1 mouse cellular context compared by ENCODE assay signal in genomic region chr19:43697666-43698370, GRCm38 (mm10).
TF ChIP-seq lines count a peak whose summit lies in the region.

No protein-coding gene starts in this region.

TF ChIP-seq in myocyte, 11 proteins besides CTCF, POLR2A, EP300 and RAD21:
- TF ChIP-seq MYOG (IDR thresholded peaks at IDR 0.05; ENCODE audit: control insufficient read depth in 1 of 3, insufficient read depth in 1 of 3, insufficient read length in 2 of 3, low read depth in 2 of 3) (peak in 1 of 3 experiments; percentile 88), MYOD1 (IDR thresholded peaks at IDR 0.05; ENCODE audit: control insufficient read depth in 1 of 3, insufficient read length in 2 of 3, low read depth in 2 of 3) (peak in 1 of 3 experiments; percentile 53), E2F4 (IDR thresholded peaks at IDR 0.05; ENCODE audit: insufficient read depth) (no peak)
